Mouse (Mus musculus) intestine, postnatal 0 days (tissue): ENCODE results near the gene Odf3l2. TPM values are rescaled to one million over a fixed set of nuclear protein-coding genes. Genes with fewer than 3 reads are reported as not detected.

ENCODE experiments used
- ATAC-seq: fragments of 200-750 bp; cut with Nextera tagmentation; 2 replicates; pipeline ENCODE4 v1.8.0; 2017; ENCODE audit warnings: mild to moderate bottlenecking, moderate TSS enrichment, moderate library complexity
- H3K27ac ChIP-seq: fragments of 300-500 bp; sonication (generic); 2 replicates; pipeline ENCODE4 v1.5.1; 2014; ENCODE audit warnings: mild to moderate bottlenecking, low read depth, low read length, moderate library complexity
- H3K27me3 ChIP-seq: fragments of 300-500 bp; sonication (generic); replicated peaks from 2 replicates; pipeline ENCODE4 v1.6.1; 2014; ENCODE audit warnings: low read length, mixed read lengths; ENCODE audit not compliant: control insufficient read depth, insufficient read depth
- H3K36me3 ChIP-seq: fragments of 300-500 bp; sonication (generic); 2 replicates; pipeline ENCODE4 v1.6.1; 2014; ENCODE audit warnings: mild to moderate bottlenecking, moderate library complexity; ENCODE audit not compliant: control insufficient read depth, insufficient read depth
- H3K4me1 ChIP-seq: fragments of 300-500 bp; sonication (generic); replicated peaks from 2 replicates; pipeline ENCODE4 v1.6.1; 2014; ENCODE audit warnings: antibody characterized with exemption, low read length, mixed read lengths; ENCODE audit not compliant: control insufficient read depth, insufficient read depth
- H3K4me2 ChIP-seq: fragments of 300-500 bp; sonication (generic); replicated peaks from 2 replicates; pipeline ENCODE4 v1.6.1; 2014; ENCODE audit warnings: low read depth, mild to moderate bottlenecking, moderate library complexity
- H3K4me3 ChIP-seq: fragments of 300-500 bp; sonication (generic); 2 replicates; pipeline ENCODE4 v1.5.1; 2014; ENCODE audit warnings: low read depth, low read length
- H3K9ac ChIP-seq: fragments of 300-500 bp; sonication (generic); 2 replicates; pipeline ENCODE4 v1.6.1; 2014; ENCODE audit warnings: mild to moderate bottlenecking, low read depth, low read length
- H3K9me3 ChIP-seq: fragments of 300-500 bp; sonication (generic); 2 replicates; pipeline ENCODE4 v1.6.1; 2016; ENCODE audit warnings: mixed run types; ENCODE audit not compliant: control insufficient read depth
- CTCF ChIP-seq: sonication (generic); IDR thresholded peaks from 2 replicates; pipeline ENCODE4 v1.5.1; 2016; ENCODE audit warnings: low read depth, mild to moderate bottlenecking, control low read depth, antibody characterized with exemption, moderate library complexity
- WGBS: fragments of 180-500 bp; shearing (Covaris S2); extraction: QIAGEN DNeasy Blood & Tissue Kit; methylation state at CpG from one replicate; pipeline ENCODE4 v1.1.7; 2014; 5-methylcytosine and 5-hydroxymethylcytosine counted together
- polyA plus RNA-seq: library from polyadenylated mRNA; unstranded; fragments of >200 nt; fragmentation: Nextera tagmentation; extraction: Ambion mirVana; gene quantifications from 2 replicates; pipeline ENCODE4 v1.2.1, GENCODE M21; 2015

Gene Odf3l2
- polyA plus RNA-seq, 1 experiment from 2014 or later, result not detected

- Histone ChIP-seq H3K4me3 (no peak overlapping the region), H3K9ac (no peak overlapping the region), H3K36me3 (no peaks in the 10 kb centered on the region), H3K4me1 (no peaks in the 10 kb centered on the region), H3K27me3 (no peaks in the 10 kb centered on the region), H3K4me2 (no peak overlapping the region), H3K9me3 (no peaks in the 10 kb centered on the region), H3K27ac (no peak overlapping the region)
- no peak for ATAC-seq
- 74% methylated on average over 9 of the region's 9 CpGs for WGBS
- TF ChIP-seq CTCF, result no peak
Measured at GRCm38 (mm10) chr10:79625398-79625797, 20.1 kb downstream of the Odf3l2 start.

- Histone ChIP-seq H3K4me3 (no peak overlapping the region), H3K27ac (no peak overlapping the region), H3K9me3 (no peaks in the 10 kb centered on the region), H3K27me3 (no peaks in the 10 kb centered on the region), H3K4me2 (no peak overlapping the region), H3K4me1 (no peaks in the 10 kb centered on the region), H3K36me3 (no peaks in the 10 kb centered on the region), H3K9ac (no peak overlapping the region)
- ATAC-seq, result no peak
- WGBS, result 75% methylated on average over 12 of the region's 12 CpGs
- TF ChIP-seq CTCF, result no peak
Measured at GRCm38 (mm10) chr10:79623950-79624349, 21.6 kb downstream of the Odf3l2 start.

GRCm38 (mm10) chr10:79616376-79616775, 29.2 kb downstream of the Odf3l2 start:
- 84% methylated on average over 5 of the region's 5 CpGs for WGBS
- no peaks in the 10 kb centered on the region for H3K36me3 ChIP-seq
- H3K4me2 ChIP-seq, result no peak overlapping the region
- H3K9me3 ChIP-seq, result no peaks in the 10 kb centered on the region
- H3K4me3 ChIP-seq, result no peak overlapping the region
- no peak overlapping the region for H3K9ac ChIP-seq
- H3K27me3 ChIP-seq, result peaks cover 19% of the 10 kb centered on the region
- no peak overlapping the region for H3K27ac ChIP-seq
- no peak for ATAC-seq
- no peak for TF ChIP-seq CTCF
- no peaks in the 10 kb centered on the region; the same call in none of the 2 replicates for H3K4me1 ChIP-seq

- 0 out of 2 replicates have a peak, but pooled peaks have one; percentile 7 for ATAC-seq
Measured at GRCm38 (mm10) chr10:79615860-79616259, 29.7 kb downstream of the Odf3l2 start.

GRCm38 (mm10) chr10:79614305-79614643, 31.3 kb downstream of the Odf3l2 start:
- Histone ChIP-seq H3K4me3 (no peak overlapping the region; the same call in 1 of the 2 replicates), H3K4me1 (no peaks in the 10 kb centered on the region; the same call in none of the 2 replicates), H3K27ac (no peak overlapping the region), H3K9ac (peak overlapping the region; percentile 42; the same call in 1 of the 2 replicates), H3K36me3 (no peaks in the 10 kb centered on the region), H3K27me3 (peaks cover 19% of the 10 kb centered on the region), H3K4me2 (peak overlapping the region; percentile 96), H3K9me3 (no peaks in the 10 kb centered on the region)
- 71% methylated on average over 1 of the region's 1 CpGs for WGBS
- TF ChIP-seq CTCF, result no peak
- ATAC-seq, result peak; percentile 29

More at GRCm38 (mm10) chr10:79615860-79616259, 29.7 kb downstream of the Odf3l2 start:
- no peak for TF ChIP-seq CTCF
- H3K27ac ChIP-seq, result no peak overlapping the region
- H3K9me3 ChIP-seq, result no peaks in the 10 kb centered on the region
- H3K4me3 ChIP-seq, result no peak overlapping the region
- WGBS, result 8% methylated on average over 8 of the region's 8 CpGs
- H3K36me3 ChIP-seq, result no peaks in the 10 kb centered on the region
- H3K9ac ChIP-seq, result no peak overlapping the region
- peaks cover 19% of the 10 kb centered on the region for H3K27me3 ChIP-seq
- no peaks in the 10 kb centered on the region; the same call in none of the 2 replicates for H3K4me1 ChIP-seq
- H3K4me2 ChIP-seq, result no peak overlapping the region

- no peak for TF ChIP-seq CTCF
- peak; percentile 80 for ATAC-seq
- peak within 1 kb of the TSS; percentile 96 for H3K4me2 ChIP-seq
- peak within 1 kb of the TSS; percentile 48 for H3K4me3 ChIP-seq
- H3K9ac ChIP-seq, result peak within 1 kb of the TSS; percentile 42; the same call in 1 of the 2 replicates
- no peaks in the 10 kb centered on the region; the same call in none of the 2 replicates for H3K4me1 ChIP-seq
- no peaks in the 10 kb centered on the region for H3K9me3 ChIP-seq
- no peaks in the 10 kb centered on the region for H3K36me3 ChIP-seq
- 1% methylated on average over 58 of the region's 60 CpGs for WGBS
- H3K27ac ChIP-seq, result no peak within 1 kb of the TSS
- peaks cover 19% of the 10 kb centered on the region for H3K27me3 ChIP-seq
Measured at GRCm38 (mm10) chr10:79613578-79614304, 31.8 kb downstream of the Odf3l2 start, which contains the start of gene C2cd4c. Gene C2cd4c (minus strand): TSS chr10:79614025.
